Mouse (Mus musculus) forebrain, postnatal 0 days (tissue): Measurements from ENCODE around the gene Bbs4. TPM values are rescaled to one million over a fixed set of nuclear protein-coding genes. Genes with fewer than 3 reads are reported as not detected.

Experiments used
- ATAC-seq: fragments of 200-750 bp; cut with Nextera tagmentation; 2 replicates; pipeline ENCODE4 v1.8.0; 2017; ENCODE audit warnings: mild to moderate bottlenecking, moderate library complexity
- DNase-seq: peaks from one replicate; pipeline ENCODE4 v3.0.0-alpha.2; 2015
- H3K27ac ChIP-seq: fragments of 300-500 bp; sonication (generic); 2 replicates; pipeline ENCODE4 v1.5.1; 2014; ENCODE audit warnings: low read depth, mild to moderate bottlenecking, antibody characterized with exemption, low read length, moderate library complexity, mixed read lengths
- H3K27me3 ChIP-seq: fragments of 300-500 bp; sonication (generic); 2 replicates; pipeline ENCODE4 v1.6.1; 2014; ENCODE audit warnings: mild to moderate bottlenecking, low read length, mixed read lengths; ENCODE audit not compliant: insufficient read depth
- H3K36me3 ChIP-seq: fragments of 300-500 bp; sonication (generic); 2 replicates; pipeline ENCODE4 v1.6.1; 2014; ENCODE audit warnings: mild to moderate bottlenecking, moderate library complexity; ENCODE audit not compliant: insufficient read depth
- H3K4me1 ChIP-seq: fragments of 300-500 bp; sonication (generic); 2 replicates; pipeline ENCODE4 v1.6.1; 2014; ENCODE audit warnings: antibody characterized with exemption; ENCODE audit not compliant: insufficient read depth
- H3K4me2 ChIP-seq: fragments of 300-500 bp; sonication (generic); 2 replicates; pipeline ENCODE4 v1.6.1; 2014; ENCODE audit warnings: low read depth, mild to moderate bottlenecking, moderate library complexity
- H3K4me3 ChIP-seq: fragments of 300-500 bp; sonication (generic); 2 replicates; pipeline ENCODE4 v1.5.1; 2014; ENCODE audit warnings: low read depth, low read length, mixed read lengths
- H3K9ac ChIP-seq: fragments of 300-500 bp; sonication (generic); 2 replicates; pipeline ENCODE4 v1.6.1; 2014; ENCODE audit warnings: mild to moderate bottlenecking
- H3K9me3 ChIP-seq: fragments of 300-500 bp; sonication (generic); 2 replicates; pipeline ENCODE4 v1.6.1; 2016; ENCODE audit warnings: low read length
- CTCF ChIP-seq: sonication (generic); IDR thresholded peaks from 2 replicates; pipeline ENCODE4 v1.5.1; 2016; ENCODE audit warnings: antibody characterized with exemption, control low read depth, low read depth
- WGBS: fragments of 180-500 bp; shearing (Covaris S2); extraction: QIAGEN DNeasy Blood & Tissue Kit; methylation state at CpG from one replicate; pipeline ENCODE4 v1.1.7; 2014; 5-methylcytosine and 5-hydroxymethylcytosine counted together
- polyA plus RNA-seq: library from polyadenylated mRNA; unstranded; fragments of >200 nt; fragmentation: Nextera tagmentation; extraction: Ambion mirVana; gene quantifications from 2 replicates; pipeline ENCODE4 v1.2.1, GENCODE M21; 2015
- total RNA-seq: library from RNA; depleted of rRNA; stranded (reverse); fragments of >200 nt; gene quantifications from 2 replicates; pipeline ENCODE4 v1.2.3, GENCODE M21; 2014; rRNA removed

Bbs4 gene
- total and polyA plus RNA-seq, 2 experiments from 2014 or later, result 43.8 to 61.7 TPM

DNA sequence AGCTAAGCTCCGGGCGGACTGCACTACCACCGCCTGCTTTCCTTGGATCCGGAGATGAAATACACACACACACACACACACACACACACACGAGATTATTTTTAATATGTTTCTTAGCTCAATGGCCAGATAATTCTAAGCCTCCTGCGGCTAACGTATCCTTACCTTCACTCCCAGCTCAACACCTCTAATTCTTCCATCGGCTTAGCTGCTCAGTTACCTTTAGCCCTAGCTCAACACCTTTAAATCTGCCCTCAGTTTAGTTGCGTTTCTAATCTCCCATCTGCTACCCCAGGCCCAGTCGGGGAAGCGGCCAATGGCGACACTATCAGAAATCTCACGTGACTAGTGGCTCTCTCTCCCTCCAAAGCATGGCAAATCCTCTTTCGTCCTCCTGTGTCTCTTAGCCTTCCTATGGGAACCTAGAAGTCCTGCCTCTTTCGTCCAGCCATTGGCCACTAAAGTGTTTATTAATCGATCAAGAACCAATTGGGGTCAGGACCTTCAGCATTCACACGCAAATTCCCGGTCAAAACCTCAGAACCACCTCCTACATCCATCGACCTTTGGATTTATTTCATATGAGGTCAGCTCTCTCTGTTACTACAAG, 78.4 kb downstream of the Bbs4 start:
- TF ChIP-seq CTCF, result no peak
- Histone ChIP-seq H3K36me3 (no peaks in the 10 kb centered on the region), H3K4me3 (no peak overlapping the region), H3K4me1 (no peaks in the 10 kb centered on the region), H3K27ac (no peak overlapping the region), H3K4me2 (no peak overlapping the region), H3K9ac (no peak overlapping the region), H3K9me3 (no peaks in the 10 kb centered on the region), H3K27me3 (no peaks in the 10 kb centered on the region)
- DNase-seq (no peak), ATAC-seq (no peak)
- WGBS, result 89% methylated on average over 19 of the region's 19 CpGs

DNA sequence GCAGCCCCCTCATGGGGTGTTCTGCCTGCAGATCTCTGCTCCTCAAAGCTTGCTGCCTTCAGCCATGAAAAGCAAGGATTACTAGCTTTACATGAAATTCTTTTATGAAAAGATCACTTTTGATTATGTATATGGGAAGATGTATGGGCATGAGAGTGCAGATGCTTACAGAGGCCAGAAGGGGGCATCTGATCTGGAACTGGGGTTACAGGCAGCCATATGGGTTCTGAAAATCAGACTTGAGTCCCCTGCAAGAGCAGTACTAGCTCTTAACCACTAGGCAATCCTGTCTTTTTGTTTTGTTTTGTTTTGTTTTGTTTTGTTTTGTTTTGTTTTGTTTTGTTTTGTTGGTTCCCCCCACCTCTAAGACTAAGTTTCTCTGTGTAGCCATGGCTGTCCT, 80.1 kb downstream of the Bbs4 start:
- no peak for TF ChIP-seq CTCF
- H3K9ac ChIP-seq, result no peak overlapping the region
- H3K4me3 ChIP-seq, result no peak overlapping the region
- H3K27me3 ChIP-seq, result no peaks in the 10 kb centered on the region
- no peak overlapping the region for H3K4me2 ChIP-seq
- no peaks in the 10 kb centered on the region for H3K4me1 ChIP-seq
- no peaks in the 10 kb centered on the region for H3K36me3 ChIP-seq
- H3K27ac ChIP-seq, result no peak overlapping the region
- DNase-seq, result no peak
- no peaks in the 10 kb centered on the region for H3K9me3 ChIP-seq
- ATAC-seq, result no peak

Other genes starting within 250 kb of the Bbs4 start
- 20.4 and 26.8 TPM in 2 replicates for gene Adpgk, start 62.0 kb downstream of the Bbs4 start, total RNA-seq
- gene Adpgk, start 62.0 kb downstream of the Bbs4 start, polyA plus RNA-seq, result 14.5 and 16.2 TPM in 2 replicates
- gene Arih1, start 133.1 kb upstream of the Bbs4 start, total RNA-seq, result 62.0 and 70.8 TPM in 2 replicates
- gene Arih1, start 133.1 kb upstream of the Bbs4 start, polyA plus RNA-seq, result 5.1 and 7.6 TPM in 2 replicates
- 48.1 and 50.7 TPM in 2 replicates for gene Hexa, start 186.0 kb upstream of the Bbs4 start, total RNA-seq
- 46.3 and 49.9 TPM in 2 replicates for gene Hexa, start 186.0 kb upstream of the Bbs4 start, polyA plus RNA-seq
- gene Tmem202, start 186.3 kb upstream of the Bbs4 start, total RNA-seq, result 0.38 and 1.8 TPM in 2 replicates
- gene Tmem202, start 186.3 kb upstream of the Bbs4 start, polyA plus RNA-seq, result 1.2 TPM in 2 replicates
- gene Celf6, start 224.4 kb upstream of the Bbs4 start, total RNA-seq, result 53.8 and 97.6 TPM in 2 replicates
- 19.3 and 41.7 TPM in 2 replicates for gene Celf6, start 224.4 kb upstream of the Bbs4 start, polyA plus RNA-seq